Mouse (Mus musculus): ENCODE data around the gene Efna5. TPM values are rescaled to one million over a fixed set of nuclear protein-coding genes. Genes with fewer than 3 reads are reported as not detected.

Efna5 gene
- total RNA-seq, 2 experiments from 2014 or later = 1.5 to 1.6 TPM

DNA sequence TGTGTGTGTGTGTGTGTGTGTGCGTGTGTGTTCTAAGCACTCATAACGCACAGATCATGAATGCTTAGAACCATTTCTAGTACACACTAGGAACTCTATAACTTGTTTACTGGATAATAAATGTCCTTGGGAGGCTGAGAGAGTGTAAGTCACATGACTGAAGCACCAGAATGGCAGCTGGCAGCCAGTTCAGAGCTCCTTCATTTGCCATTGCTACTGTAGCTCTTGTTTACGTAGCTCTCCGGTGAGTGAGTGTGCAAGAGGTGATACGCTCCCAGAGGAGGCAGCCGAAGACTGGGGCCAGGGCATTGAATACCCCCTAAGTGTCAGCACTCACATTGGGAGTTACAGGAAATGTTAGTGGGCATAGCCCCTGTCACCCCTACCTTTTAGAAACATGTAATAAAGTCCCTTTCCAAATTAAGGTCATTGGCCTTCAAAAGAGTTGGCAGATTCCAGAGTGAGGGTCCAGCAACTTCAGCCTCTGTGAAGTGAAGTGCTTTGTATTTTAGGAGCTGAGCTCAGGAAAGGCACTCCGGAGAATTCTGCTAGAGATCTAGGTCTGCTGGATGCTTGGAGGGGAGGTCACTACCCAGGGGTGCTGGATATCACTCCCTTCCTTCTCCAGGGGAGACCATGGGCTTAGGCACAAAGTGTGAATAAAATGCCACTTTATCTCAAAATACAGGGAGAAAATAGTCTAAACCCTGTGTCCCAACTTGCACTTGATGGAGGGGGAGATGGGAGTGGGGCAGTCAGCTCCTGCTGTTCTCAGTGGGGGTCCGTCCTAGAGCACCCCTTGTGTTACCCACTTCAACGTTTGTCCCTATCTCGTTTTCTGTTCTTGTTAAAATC, 289.3 kb downstream of the Efna5 start:
- no peak for DNase-seq
- intact Hi-C loops (cut with DNase I; ENCODE audit: low total_unique reads) = no loop called here

DNA sequence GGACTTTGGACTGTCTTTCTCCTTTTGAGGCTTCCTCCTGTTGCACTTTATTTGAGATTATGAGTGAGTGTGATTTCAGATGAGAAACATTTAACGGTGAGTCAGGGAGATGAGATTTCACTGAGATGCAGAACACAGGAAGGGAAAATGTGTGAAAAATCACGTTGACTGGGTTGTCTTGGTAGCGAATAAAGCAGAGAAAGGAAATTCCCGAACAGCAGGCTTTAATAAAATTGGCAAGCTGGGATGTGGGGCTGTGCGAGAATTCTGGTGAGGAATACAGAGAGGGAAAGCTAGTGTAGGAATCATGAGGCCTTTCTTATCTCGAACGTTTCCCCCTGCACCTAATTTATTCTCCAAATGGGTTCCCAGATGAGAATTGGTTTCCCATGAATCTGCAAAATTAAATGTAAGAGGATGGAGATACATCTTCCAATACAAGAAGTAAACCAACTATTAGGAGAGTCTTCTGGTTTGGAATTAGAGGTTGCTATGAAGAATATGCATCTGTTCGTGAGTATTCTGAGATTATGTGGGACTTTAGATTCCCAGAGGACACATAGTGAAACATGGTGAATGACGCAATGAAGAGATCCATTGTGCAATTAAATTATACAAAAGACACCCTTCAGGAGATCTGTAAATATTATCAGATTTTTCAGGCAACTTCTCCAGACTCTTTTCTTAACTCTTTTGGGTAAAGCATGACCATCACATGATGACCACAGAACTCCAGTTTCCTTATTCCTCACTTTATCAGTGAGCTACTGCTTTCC, 290.2 kb downstream of the Efna5 start:
- intact Hi-C loops (cut with DNase I; ENCODE audit: low total_unique reads) = no loop called here

GRCm38 (mm10) chr17:62580127-62580526, 301.0 kb downstream of the Efna5 start:
- intact Hi-C loops (cut with DNase I; ENCODE audit: low total_unique reads) = no loop called here
- DNase-seq = no peak

More for the DNA sequence above, 290.2 kb downstream of the Efna5 start:
- no peak for DNase-seq

DNA sequence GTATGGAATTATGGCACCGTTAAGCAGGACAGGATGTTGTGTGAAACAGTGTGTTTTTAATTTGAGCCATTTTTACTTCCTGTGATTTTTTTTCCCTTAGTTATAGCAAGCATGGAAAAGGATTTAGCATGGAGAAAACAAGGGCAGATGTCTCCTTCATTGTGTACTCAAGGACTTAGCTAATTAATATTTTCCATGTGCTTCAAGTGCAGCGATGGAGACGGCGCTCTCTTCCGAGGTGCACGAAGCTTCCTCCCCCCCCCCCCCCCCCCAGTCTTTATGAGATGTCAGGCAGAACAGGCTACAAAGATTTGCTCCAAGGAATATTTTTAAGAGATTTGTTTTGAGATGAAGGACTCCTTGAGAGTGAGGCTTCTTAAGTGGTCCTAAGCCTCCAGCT, 301.5 kb downstream of the Efna5 start:
- intact Hi-C loops (cut with DNase I; ENCODE audit: low total_unique reads) = no loop called here
- no peak for DNase-seq

DNA sequence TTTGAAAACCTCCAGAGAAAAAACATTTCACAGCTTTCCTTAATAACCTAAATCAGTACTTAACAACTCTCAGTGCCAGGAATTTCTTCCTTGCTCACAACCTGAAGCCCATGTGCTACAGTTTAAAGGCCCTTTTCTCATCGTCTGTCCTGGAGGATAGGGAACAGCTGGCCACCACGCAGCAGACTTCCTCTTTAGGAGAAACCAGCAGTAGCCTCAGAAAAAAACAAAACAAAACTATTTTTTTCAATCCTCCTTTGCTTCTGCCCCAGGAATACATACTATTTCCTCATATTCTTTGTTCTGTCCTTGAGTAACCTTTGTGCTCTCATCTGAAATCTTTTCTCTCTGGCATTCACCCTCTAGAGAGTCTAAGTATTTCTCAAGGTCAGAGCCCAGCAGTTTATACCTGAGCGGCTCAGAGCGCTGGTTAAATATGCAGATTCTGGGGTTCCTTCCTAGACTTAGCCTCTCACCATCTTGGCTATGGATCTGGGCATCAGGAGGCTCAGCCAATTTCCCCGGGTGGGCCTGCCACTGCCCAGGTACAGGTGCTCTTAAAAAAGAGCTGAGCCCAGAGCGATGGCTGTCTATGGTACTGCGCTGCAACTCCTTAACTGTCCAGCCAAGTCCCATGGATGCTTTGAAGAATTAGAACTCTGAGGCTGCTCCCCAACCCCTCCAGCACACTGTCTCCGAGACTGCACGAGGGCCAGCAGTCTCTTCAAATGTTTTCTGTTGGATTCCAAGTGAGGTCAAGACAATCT, 306.4 kb downstream of the Efna5 start:
- intact Hi-C loops (cut with DNase I; ENCODE audit: low total_unique reads) = no loop called here
- DNase-seq = no peak

DNA sequence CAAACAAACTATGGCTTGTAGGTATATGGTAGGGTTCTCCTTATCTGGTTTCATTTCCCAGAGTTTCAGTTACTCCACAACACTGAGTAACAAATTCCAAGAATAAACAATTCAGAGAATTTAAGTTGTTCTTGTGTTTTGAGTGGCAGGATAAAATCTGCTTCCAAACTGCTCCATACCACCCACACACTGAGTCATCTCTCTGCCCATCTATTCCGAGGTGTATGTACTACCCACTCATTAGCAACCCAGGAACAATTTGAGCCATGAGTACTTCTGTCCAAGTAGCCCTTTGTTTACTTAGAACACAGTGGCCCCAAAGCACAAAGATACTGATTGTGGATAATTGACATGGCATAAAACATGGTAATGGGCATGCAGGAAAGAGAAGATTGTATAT, 311.0 kb downstream of the Efna5 start:
- intact Hi-C loops (cut with DNase I; ENCODE audit: low total_unique reads) = no loop called here

DNA sequence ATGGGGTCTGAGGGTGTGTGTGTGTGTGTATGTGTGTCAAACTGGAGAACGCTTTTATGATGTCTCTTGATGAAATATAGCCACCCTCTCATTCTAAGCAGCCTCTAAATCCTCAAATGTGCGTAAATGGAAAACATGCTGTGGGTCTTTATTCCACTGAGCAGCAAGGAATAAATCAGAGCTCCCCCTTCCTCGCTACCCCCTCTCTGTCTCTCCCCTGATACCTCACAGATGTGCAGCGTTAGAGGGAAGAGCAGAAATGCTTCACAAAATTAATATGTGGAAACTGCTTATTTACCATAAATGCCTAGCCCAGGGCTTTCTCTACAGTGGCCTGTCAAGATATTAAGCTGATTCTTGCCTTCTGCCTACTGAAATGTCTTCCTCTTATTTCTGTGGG, 313.1 kb downstream of the Efna5 start:
- DNase-seq = no peak
- intact Hi-C loops (cut with DNase I; ENCODE audit: low total_unique reads) = no loop called here

More for the DNA sequence above, 311.0 kb downstream of the Efna5 start:
- no peak for DNase-seq

DNA sequence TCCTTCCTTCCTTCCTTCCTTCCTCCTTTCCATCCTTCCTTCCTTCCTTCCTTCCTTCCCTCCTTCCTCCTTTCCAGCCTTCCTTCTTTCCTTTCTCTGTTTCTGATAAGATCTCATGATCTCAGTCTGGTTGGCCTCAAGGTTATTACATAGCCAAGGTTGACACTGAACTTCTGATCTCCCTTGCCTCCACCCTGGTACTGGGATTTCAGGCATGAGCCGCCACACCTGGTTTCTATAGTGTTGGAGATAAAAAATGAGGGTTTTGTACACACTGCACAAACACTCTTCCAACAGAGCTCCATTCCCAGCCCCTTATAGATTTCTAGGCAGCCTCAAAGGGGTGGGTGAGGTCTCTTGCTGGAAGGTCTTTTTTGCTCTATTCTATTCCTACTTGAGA, 315.5 kb downstream of the Efna5 start:
- intact Hi-C loops (cut with DNase I; ENCODE audit: low total_unique reads) = no loop called here

DNA sequence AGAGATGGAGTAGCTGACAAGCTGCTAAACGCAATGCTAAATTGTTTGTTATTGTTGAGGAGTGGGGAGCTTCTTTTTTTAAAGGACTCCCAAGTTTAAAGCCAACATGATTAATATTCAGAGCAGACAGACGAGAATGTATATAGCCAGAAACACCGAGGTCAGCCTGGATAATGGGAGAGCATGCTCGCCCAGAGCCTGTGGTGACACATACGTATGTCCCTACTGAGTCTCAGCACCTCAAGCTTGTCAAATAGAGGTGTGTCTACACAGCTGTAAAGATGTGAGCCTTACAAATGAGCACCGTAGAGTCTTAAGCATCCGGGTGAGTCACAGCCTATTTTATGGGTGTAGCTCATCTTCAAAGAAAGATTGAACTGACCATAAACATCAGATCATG, 318.7 kb downstream of the Efna5 start:
- intact Hi-C loops (cut with DNase I; ENCODE audit: low total_unique reads) = no loop called here
- DNase-seq = no peak

More for the DNA sequence above, 315.5 kb downstream of the Efna5 start:
- no peak for DNase-seq

GRCm38 (mm10) chr17:62557215-62557614, 323.9 kb downstream of the Efna5 start:
- intact Hi-C loops (cut with DNase I; ENCODE audit: low total_unique reads) = no loop called here
- peak; percentile 21 for DNase-seq

Data from gastrocnemius, postnatal 14 days (tissue).